Mouse (Mus musculus) testis, adult 2 months (tissue): ENCODE measurements at regions not wholly inside any gene's neighbourhood (a gene's known extent, or its start where the extent isn't known, plus 50 kb on each side); places are given as distances from the start of the nearest gene placed in this dataset.

Experiments
- H3K27ac ChIP-seq: fragments of 200-500 bp; 2 replicates; pipeline ENCODE4 v1.5.1; 2012; ENCODE audit warnings: low read depth, low read length; ENCODE audit not compliant: control insufficient read depth, insufficient read depth
- H3K27me3 ChIP-seq: fragments of 200-500 bp; 2 replicates; pipeline ENCODE4 v1.6.1; 2012; ENCODE audit warnings: mild to moderate bottlenecking, low read length, moderate library complexity; ENCODE audit not compliant: control insufficient read depth, insufficient read depth
- H3K36me3 ChIP-seq: fragments of 200-500 bp; 2 replicates; pipeline ENCODE4 v1.6.1; 2012; ENCODE audit warnings: mild to moderate bottlenecking, low read length; ENCODE audit not compliant: control insufficient read depth, insufficient read depth
- H3K4me1 ChIP-seq: fragments of 200-500 bp; 2 replicates; pipeline ENCODE4 v1.6.1; 2012; ENCODE audit warnings: low read length; ENCODE audit not compliant: control insufficient read depth, insufficient read depth
- H3K4me3 ChIP-seq: fragments of 200-500 bp; 2 replicates; pipeline ENCODE4 v1.5.1; 2012; ENCODE audit warnings: low read depth, mild to moderate bottlenecking, low read length, moderate library complexity, mixed read lengths; ENCODE audit not compliant: control insufficient read depth
- CTCF ChIP-seq: fragments of 200-500 bp; IDR thresholded peaks from 2 replicates; pipeline ENCODE4 v1.5.1; 2012; ENCODE audit warnings: low read depth, mild to moderate bottlenecking, inconsistent platforms, low read length, moderate library complexity; ENCODE audit not compliant: control insufficient read depth, insufficient read depth, insufficient replicate concordance
- POLR2A ChIP-seq: fragments of 200-500 bp; IDR thresholded peaks from 2 replicates; pipeline ENCODE4 v1.6.1; 2012; ENCODE audit warnings: low read depth, mild to moderate bottlenecking, inconsistent platforms, low read length, moderate library complexity; ENCODE audit not compliant: control insufficient read depth

DNA sequence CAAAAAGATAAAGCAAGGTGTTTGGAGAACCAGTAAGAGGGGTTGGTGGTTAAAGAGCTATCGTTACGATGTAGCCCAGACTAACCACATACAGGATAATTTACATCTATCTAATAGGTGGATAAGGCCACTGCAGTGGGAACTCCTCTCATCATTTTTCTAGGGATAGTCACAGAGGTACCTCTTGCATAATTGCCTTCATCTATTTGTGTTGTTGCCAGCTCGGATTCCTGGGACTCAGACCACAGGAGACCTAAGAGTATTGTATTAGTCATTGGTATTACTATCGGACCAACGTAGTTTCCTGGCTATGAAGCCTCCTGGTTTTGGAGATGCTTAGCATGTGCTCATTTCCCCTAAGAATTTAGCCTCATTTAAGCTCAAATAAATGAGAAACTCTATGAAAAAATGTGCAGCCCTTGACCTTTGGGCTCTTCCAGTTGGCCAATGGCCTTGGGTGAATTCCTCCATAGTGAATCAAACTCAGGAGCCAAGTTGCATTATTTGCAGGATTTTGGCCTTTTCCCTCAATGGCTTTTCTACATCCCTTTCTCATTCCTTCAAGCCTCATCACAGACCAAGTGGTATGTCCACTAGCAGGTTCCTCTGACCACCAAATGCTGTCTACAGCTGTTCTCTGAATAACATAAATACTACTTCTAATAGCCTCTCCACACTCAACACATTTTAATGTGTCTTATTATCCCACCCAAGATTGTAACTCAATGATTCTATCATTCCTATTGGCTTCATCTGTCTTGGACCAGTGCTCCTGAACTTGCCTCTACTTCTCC lies 108.6 kb downstream of the Gm12728 start:
- no peaks in the 10 kb centered on the region for H3K4me1 ChIP-seq
- no peak overlapping the region for H3K4me3 ChIP-seq
- no peak overlapping the region for H3K27ac ChIP-seq
- H3K36me3 ChIP-seq: no peaks in the 10 kb centered on the region
- no peaks in the 10 kb centered on the region for H3K27me3 ChIP-seq
- TF ChIP-seq POLR2A (no peak), CTCF (no peak)

DNA sequence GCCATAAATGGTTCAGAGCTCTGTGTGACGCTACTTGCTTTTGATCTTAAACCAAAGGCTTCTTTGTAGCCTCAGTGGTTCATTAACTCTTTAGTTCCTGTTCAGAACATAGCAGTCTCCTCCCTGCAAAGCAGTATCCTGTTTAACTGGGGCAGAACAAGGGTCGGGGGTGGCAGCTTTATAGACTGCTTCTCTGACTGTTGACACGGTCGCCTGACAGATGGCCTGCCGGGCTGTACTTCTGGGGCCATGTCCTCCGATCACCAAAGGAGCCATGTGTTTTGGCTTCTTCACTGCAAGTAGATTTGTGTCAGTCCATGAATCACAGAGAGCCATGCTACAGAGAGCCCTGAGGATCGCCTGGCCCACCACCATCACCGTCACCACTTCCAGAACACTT lies 115.2 kb downstream of the Gm12728 start:
- no peaks in the 10 kb centered on the region for H3K4me1 ChIP-seq
- H3K36me3 ChIP-seq: no peaks in the 10 kb centered on the region
- no peaks in the 10 kb centered on the region for H3K27me3 ChIP-seq
- no peak overlapping the region for H3K4me3 ChIP-seq
- H3K27ac ChIP-seq: no peak overlapping the region
- TF ChIP-seq CTCF: no peak

DNA sequence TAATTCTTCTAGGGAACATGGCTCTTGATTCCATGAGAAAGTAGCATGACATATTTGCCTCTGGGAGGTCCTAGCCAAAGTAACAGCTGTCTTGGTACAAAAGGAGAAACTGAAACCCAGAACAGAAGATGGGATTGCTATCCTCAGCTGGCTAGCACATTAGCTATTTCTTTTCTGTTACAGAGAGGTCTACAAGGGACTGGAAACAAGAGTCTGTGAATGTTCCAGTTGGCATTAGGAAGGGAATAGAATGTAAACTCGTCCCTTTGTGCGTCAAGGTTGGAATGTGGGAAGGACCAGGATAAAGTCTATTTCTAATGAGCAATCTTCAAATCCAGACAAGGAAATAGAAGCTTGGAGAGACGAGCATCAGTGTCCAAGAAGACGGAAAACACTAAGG lies 116.7 kb downstream of the Gm12728 start:
- no peak for TF ChIP-seq POLR2A
- no peak for TF ChIP-seq CTCF
- Histone ChIP-seq H3K27me3 (no peaks in the 10 kb centered on the region), H3K4me1 (no peaks in the 10 kb centered on the region), H3K4me3 (no peak overlapping the region), H3K36me3 (no peaks in the 10 kb centered on the region), H3K27ac (no peak overlapping the region)

GRCm38 (mm10) chr4:105907611-105908010 lies 117.9 kb downstream of the Gm12728 start:
- no peak overlapping the region for H3K4me3 ChIP-seq
- no peaks in the 10 kb centered on the region for H3K4me1 ChIP-seq
- no peak overlapping the region for H3K27ac ChIP-seq
- H3K27me3 ChIP-seq: no peaks in the 10 kb centered on the region
- H3K36me3 ChIP-seq: no peaks in the 10 kb centered on the region
- TF ChIP-seq POLR2A: no peak
- no peak for TF ChIP-seq CTCF

DNA sequence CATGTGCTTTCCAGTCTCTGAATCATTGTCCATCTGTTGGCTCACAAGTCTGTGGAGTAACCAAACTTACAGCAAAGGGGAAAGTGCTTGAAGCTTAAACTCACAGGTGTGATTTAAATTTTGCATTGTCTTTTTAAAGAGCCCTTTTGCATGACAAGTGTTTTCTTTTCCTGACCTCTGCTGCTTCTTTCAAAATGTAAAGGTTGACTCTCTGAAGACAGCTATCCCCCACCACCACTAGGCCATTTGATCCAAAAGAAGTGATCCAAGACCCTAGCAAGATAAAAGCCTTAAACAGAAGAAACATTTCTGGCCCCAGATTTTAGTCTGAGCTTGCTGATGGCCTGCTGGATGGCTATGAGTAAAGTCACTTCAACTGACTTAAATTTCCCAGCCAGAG lies 118.6 kb downstream of the Gm12728 start:
- Histone ChIP-seq H3K36me3 (no peaks in the 10 kb centered on the region), H3K4me1 (no peaks in the 10 kb centered on the region), H3K27me3 (no peaks in the 10 kb centered on the region), H3K4me3 (no peak overlapping the region), H3K27ac (no peak overlapping the region)
- no peak for TF ChIP-seq CTCF
- TF ChIP-seq POLR2A: no peak

- Histone ChIP-seq H3K36me3 (no peaks in the 10 kb centered on the region), H3K27ac (no peak overlapping the region), H3K4me3 (no peak overlapping the region), H3K4me1 (no peaks in the 10 kb centered on the region), H3K27me3 (no peaks in the 10 kb centered on the region)
- TF ChIP-seq CTCF (no peak), POLR2A (no peak)
These were observed 119.6 kb downstream of the Gm12728 start for GRCm38 (mm10) chr4:105909272-105909671.

GRCm38 (mm10) chr4:105910666-105911065 lies 121.0 kb downstream of the Gm12728 start:
- H3K36me3 ChIP-seq: no peaks in the 10 kb centered on the region
- no peak for TF ChIP-seq CTCF
- TF ChIP-seq POLR2A: no peak
- no peak overlapping the region for H3K4me3 ChIP-seq
- H3K27me3 ChIP-seq: no peaks in the 10 kb centered on the region
- H3K27ac ChIP-seq: no peak overlapping the region
- no peaks in the 10 kb centered on the region for H3K4me1 ChIP-seq
